Mouse (Mus musculus) E14TG2a.4 (cell line): ENCODE results near the gene Retsat.

Source experiments
- H3K27me3 ChIP-seq: 2 replicates; pipeline ENCODE4 v1.6.1; 2014; ENCODE audit warnings: low read length, control low read depth; ENCODE audit not compliant: insufficient read depth
- H3K36me3 ChIP-seq: 2 replicates; pipeline ENCODE4 v1.6.1; 2014; ENCODE audit warnings: low read length, control low read depth; ENCODE audit not compliant: insufficient read depth
- H3K4me1 ChIP-seq: replicated peaks from 2 replicates; pipeline ENCODE4 v1.6.1; 2014; ENCODE audit warnings: low read depth, low read length, control low read depth
- H3K4me3 ChIP-seq: replicated peaks from 2 replicates; pipeline ENCODE4 v1.5.1; 2014; ENCODE audit warnings: mild to moderate bottlenecking, low read length
- H3K9me3 ChIP-seq: 2 replicates; pipeline ENCODE4 v1.6.1; 2014; ENCODE audit warnings: low read length, control low read depth
- CTCF ChIP-seq: conservative IDR thresholded peaks from 2 replicates; pipeline ENCODE4 v1.5.1; 2014; ENCODE audit warnings: low read length
- NANOG ChIP-seq: IDR thresholded peaks from 2 replicates; pipeline ENCODE4 v1.6.1; 2014; ENCODE audit warnings: borderline replicate concordance, low read length, mixed read lengths
- POU5F1 ChIP-seq: IDR thresholded peaks from 2 replicates; pipeline ENCODE4 v1.6.1; 2014; ENCODE audit warnings: low read length, borderline replicate concordance

Retsat gene

GRCm38 (mm10) chr6:72641218-72641954 lies 43.1 kb downstream of the Retsat start:
- TF ChIP-seq POU5F1 (no peak), NANOG (no peak), CTCF (no peak)
- Histone ChIP-seq H3K9me3 (no peaks in the 10 kb centered on the region), H3K4me1 (peaks cover 17% of the 10 kb centered on the region), H3K36me3 (no peaks in the 10 kb centered on the region), H3K27me3 (no peaks in the 10 kb centered on the region), H3K4me3 (no peak overlapping the region)

GRCm38 (mm10) chr6:72644576-72644975 lies 46.3 kb downstream of the Retsat start:
- Histone ChIP-seq H3K9me3 (no peaks in the 10 kb centered on the region), H3K36me3 (peaks cover 6% of the 10 kb centered on the region; the same call in 1 of the 2 replicates), H3K4me1 (peaks cover 30% of the 10 kb centered on the region), H3K4me3 (no peak overlapping the region), H3K27me3 (no peaks in the 10 kb centered on the region)
- TF ChIP-seq CTCF: no peak
- TF ChIP-seq POU5F1: no peak

GRCm38 (mm10) chr6:72645364-72645763 lies 47.1 kb downstream of the Retsat start:
- Histone ChIP-seq H3K4me3 (no peak overlapping the region), H3K27me3 (no peaks in the 10 kb centered on the region), H3K36me3 (peaks cover 6% of the 10 kb centered on the region; the same call in 1 of the 2 replicates), H3K4me1 (peaks cover 37% of the 10 kb centered on the region), H3K9me3 (no peaks in the 10 kb centered on the region)
- TF ChIP-seq NANOG (no peak), POU5F1 (no peak), CTCF (no peak)

GRCm38 (mm10) chr6:72647383-72647820 lies 49.1 kb downstream of the Retsat start:
- Histone ChIP-seq H3K9me3 (no peaks in the 10 kb centered on the region), H3K27me3 (no peaks in the 10 kb centered on the region), H3K4me3 (0 out of 2 replicates have a peak overlapping the region, but pooled peaks have one; percentile 35), H3K36me3 (peaks cover 6% of the 10 kb centered on the region; the same call in 1 of the 2 replicates), H3K4me1 (peaks cover 38% of the 10 kb centered on the region)
- TF ChIP-seq CTCF: peak; percentile 40
- TF ChIP-seq POU5F1: no peak
- no peak for TF ChIP-seq NANOG

- H3K4me1 ChIP-seq: peaks cover 35% of the 10 kb centered on the region
- no peaks in the 10 kb centered on the region for H3K9me3 ChIP-seq
- no peak for TF ChIP-seq CTCF
- no peak for TF ChIP-seq POU5F1
- no peak for TF ChIP-seq NANOG
- H3K4me3 ChIP-seq: peak overlapping the region; percentile 35; the same call in 1 of the 2 replicates
- H3K27me3 ChIP-seq: no peaks in the 10 kb centered on the region
- H3K36me3 ChIP-seq: peaks cover 6% of the 10 kb centered on the region; the same call in 1 of the 2 replicates
Observed at GRCm38 (mm10) chr6:72648002-72648595, 49.8 kb downstream of the Retsat start.

- no peaks in the 10 kb centered on the region for H3K9me3 ChIP-seq
- TF ChIP-seq NANOG (no peak), POU5F1 (no peak), CTCF (no peak)
- H3K4me3 ChIP-seq: no peak overlapping the region
- peaks cover 42% of the 10 kb centered on the region for H3K4me1 ChIP-seq
- H3K36me3 ChIP-seq: peaks cover 6% of the 10 kb centered on the region; the same call in 1 of the 2 replicates
- no peaks in the 10 kb centered on the region for H3K27me3 ChIP-seq
Observed at GRCm38 (mm10) chr6:72650338-72650851, 52.1 kb downstream of the Retsat start.

GRCm38 (mm10) chr6:72653419-72653818 lies 55.1 kb downstream of the Retsat start:
- Histone ChIP-seq H3K36me3 (no peaks in the 10 kb centered on the region), H3K4me3 (no peak overlapping the region), H3K9me3 (no peaks in the 10 kb centered on the region), H3K4me1 (peaks cover 56% of the 10 kb centered on the region), H3K27me3 (no peaks in the 10 kb centered on the region)
- TF ChIP-seq POU5F1 (no peak), CTCF (no peak), NANOG (no peak)

GRCm38 (mm10) chr6:72654355-72654754 lies 56.1 kb downstream of the Retsat start:
- no peak for TF ChIP-seq POU5F1
- TF ChIP-seq NANOG: no peak
- no peak for TF ChIP-seq CTCF

More at GRCm38 (mm10) chr6:72654355-72654754, 56.1 kb downstream of the Retsat start:
- Histone ChIP-seq H3K9me3 (no peaks in the 10 kb centered on the region), H3K4me1 (peaks cover 47% of the 10 kb centered on the region), H3K4me3 (no peak overlapping the region), H3K36me3 (no peaks in the 10 kb centered on the region), H3K27me3 (no peaks in the 10 kb centered on the region)
